Mouse (Mus musculus): ENCODE results near the gene Ghrh.

- no peak for TF ChIP-seq CTCF (IDR thresholded peaks at IDR 0.05; ENCODE audit: low read depth, low read length)
- no peak for TF ChIP-seq POLR2AphosphoS5 (IDR thresholded peaks at IDR 0.05; ENCODE audit: insufficient replicate concordance, low read depth, low read length)
- TF ChIP-seq GATA1 (IDR thresholded peaks at IDR 0.05; ENCODE audit: borderline replicate concordance, low read length): no peak
- no peak for TF ChIP-seq TAL1 (conservative IDR thresholded peaks at IDR 0.05; ENCODE audit: low read depth, low read length)
Measured at GRCm38 (mm10) chr2:157320135-157320534, 27.2 kb downstream of the Ghrh start.

All from G1E (cell line).